Mouse (Mus musculus): ENCODE measurements at regions not wholly inside any gene's neighbourhood (a gene's known extent, or its start where the extent isn't known, plus 50 kb on each side); places are given as distances from the start of the nearest gene placed in this dataset.

DNA sequence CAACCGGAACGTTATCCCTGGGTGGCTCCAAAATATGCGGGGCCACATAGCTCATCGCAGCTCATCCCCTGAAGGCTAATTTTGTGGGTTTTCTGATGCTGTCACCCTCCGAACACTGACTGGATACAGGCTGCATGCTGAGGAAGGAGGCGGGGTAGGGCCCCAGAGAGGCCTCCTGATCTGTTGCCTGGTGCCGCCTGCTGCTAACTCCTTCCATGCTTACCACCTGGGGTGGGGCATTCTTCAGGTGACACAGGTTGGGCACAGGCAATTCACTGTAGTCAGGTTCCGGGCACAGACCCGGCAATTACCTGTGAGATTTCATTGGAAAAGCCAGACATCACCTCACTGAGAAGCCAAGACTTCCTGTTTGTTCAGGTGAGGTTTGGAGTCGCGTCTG lies 213.4 kb upstream of the Kazn start:
- Histone ChIP-seq H3K36me3 (ENCODE audit: control insufficient read depth, insufficient read depth, low read length) (no peaks in the 10 kb centered on the region), H3K27me3 (ENCODE audit: control insufficient read depth, insufficient read depth, low read length) (no peaks in the 10 kb centered on the region), H3K9ac (ENCODE audit: low read depth, low read length, severe bottlenecking) (no peak overlapping the region; the same call in 1 of the 2 replicates), H3K9me3 (ENCODE audit: control insufficient read depth, low read length) (no peaks in the 10 kb centered on the region), H3K27ac (replicated peaks; ENCODE audit: low read depth, low read length) (no peak overlapping the region), H3K4me3 (replicated peaks; ENCODE audit: low read length) (no peak overlapping the region), H3K4me1 (ENCODE audit: control insufficient read depth, insufficient read depth, low read length) (peaks cover 18% of the 10 kb centered on the region), H3K4me2 (replicated peaks; ENCODE audit: low read depth, low read length, severe bottlenecking) (no peak overlapping the region)
- ATAC-seq (ENCODE audit: low FRiP score, low read depth): 0 out of 2 replicates have a peak, but pooled peaks have one; percentile 9
- DNase-seq (ENCODE audit: low spot score): no peak
- 30% methylated on average over 11 of the region's 11 CpGs for WGBS
- no peak for TF ChIP-seq POLR2A (IDR thresholded peaks at IDR 0.05; ENCODE audit: borderline replicate concordance, extremely low read depth, insufficient read depth, insufficient read length)

DNA sequence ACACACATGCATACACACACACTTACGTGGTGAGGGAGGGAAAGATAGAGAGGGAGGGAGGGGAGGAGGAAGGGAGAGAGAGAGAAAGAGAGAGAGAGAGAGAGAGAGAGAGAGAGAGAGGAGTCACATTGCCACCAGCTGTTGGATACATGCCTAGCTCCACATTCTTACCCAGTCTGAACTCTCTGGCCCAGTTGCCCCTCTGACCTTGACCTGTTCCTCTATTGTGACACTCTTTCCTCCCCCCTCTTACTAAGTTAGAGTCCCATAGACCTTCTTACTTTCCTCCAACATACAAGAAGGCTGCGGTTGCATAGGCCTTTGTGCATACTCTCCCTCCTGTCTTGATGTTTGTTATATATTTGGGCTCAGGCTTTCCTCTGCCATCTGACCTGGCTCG lies 211.7 kb upstream of the Kazn start:
- Histone ChIP-seq H3K9ac (ENCODE audit: low read depth, low read length, severe bottlenecking) (no peak overlapping the region), H3K27ac (replicated peaks; ENCODE audit: low read depth, low read length) (no peak overlapping the region), H3K9me3 (ENCODE audit: control insufficient read depth, low read length) (no peaks in the 10 kb centered on the region), H3K27me3 (ENCODE audit: control insufficient read depth, insufficient read depth, low read length) (no peaks in the 10 kb centered on the region), H3K36me3 (ENCODE audit: control insufficient read depth, insufficient read depth, low read length) (no peaks in the 10 kb centered on the region), H3K4me1 (ENCODE audit: control insufficient read depth, insufficient read depth, low read length) (peaks cover 18% of the 10 kb centered on the region), H3K4me3 (replicated peaks; ENCODE audit: low read length) (no peak overlapping the region), H3K4me2 (replicated peaks; ENCODE audit: low read depth, low read length, severe bottlenecking) (no peak overlapping the region)
- ATAC-seq (ENCODE audit: low FRiP score, low read depth): no peak
- 81% methylated on average over 3 of the region's 3 CpGs for WGBS
- no peak for DNase-seq (ENCODE audit: low spot score)
- no peak for TF ChIP-seq POLR2A (IDR thresholded peaks at IDR 0.05; ENCODE audit: borderline replicate concordance, extremely low read depth, insufficient read depth, insufficient read length)

DNA sequence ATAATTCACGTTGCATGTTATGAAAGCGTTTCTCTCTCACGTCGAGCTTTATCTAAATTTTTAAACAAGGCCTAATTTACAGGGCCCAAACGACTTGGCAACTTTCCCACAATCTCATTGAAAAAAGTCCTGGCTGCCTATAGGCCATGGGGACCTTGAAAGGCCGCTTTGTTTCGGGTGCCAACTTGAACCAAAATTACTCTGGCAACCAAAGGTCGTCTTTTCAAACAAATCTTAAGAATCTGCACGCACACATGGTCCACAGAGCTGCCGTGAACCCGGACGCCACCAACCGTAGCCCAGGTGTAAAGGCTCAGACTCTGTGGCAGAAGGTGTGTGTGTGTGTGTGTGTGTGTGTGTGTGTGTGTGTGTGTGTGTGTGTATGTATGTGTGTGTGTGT lies 210.5 kb upstream of the Kazn start:
- no peak for TF ChIP-seq POLR2A (IDR thresholded peaks at IDR 0.05; ENCODE audit: borderline replicate concordance, extremely low read depth, insufficient read depth, insufficient read length)
- H3K9me3 ChIP-seq (ENCODE audit: control insufficient read depth, low read length): no peaks in the 10 kb centered on the region
- peak overlapping the region; percentile 73 for H3K27ac ChIP-seq (replicated peaks; ENCODE audit: low read depth, low read length)
- no peak overlapping the region for H3K4me2 ChIP-seq (replicated peaks; ENCODE audit: low read depth, low read length, severe bottlenecking)
- WGBS: 37% methylated on average over 13 of the region's 13 CpGs
- ATAC-seq (ENCODE audit: low FRiP score, low read depth) (peak; percentile 51; the same call in 1 of the 2 replicates), DNase-seq (ENCODE audit: low spot score) (peak; percentile 84)
- no peak overlapping the region for H3K4me3 ChIP-seq (replicated peaks; ENCODE audit: low read length)
- H3K27me3 ChIP-seq (ENCODE audit: control insufficient read depth, insufficient read depth, low read length): no peaks in the 10 kb centered on the region
- no peak overlapping the region for H3K9ac ChIP-seq (ENCODE audit: low read depth, low read length, severe bottlenecking)
- H3K4me1 ChIP-seq (ENCODE audit: control insufficient read depth, insufficient read depth, low read length): peaks cover 18% of the 10 kb centered on the region
- H3K36me3 ChIP-seq (ENCODE audit: control insufficient read depth, insufficient read depth, low read length): no peaks in the 10 kb centered on the region

DNA sequence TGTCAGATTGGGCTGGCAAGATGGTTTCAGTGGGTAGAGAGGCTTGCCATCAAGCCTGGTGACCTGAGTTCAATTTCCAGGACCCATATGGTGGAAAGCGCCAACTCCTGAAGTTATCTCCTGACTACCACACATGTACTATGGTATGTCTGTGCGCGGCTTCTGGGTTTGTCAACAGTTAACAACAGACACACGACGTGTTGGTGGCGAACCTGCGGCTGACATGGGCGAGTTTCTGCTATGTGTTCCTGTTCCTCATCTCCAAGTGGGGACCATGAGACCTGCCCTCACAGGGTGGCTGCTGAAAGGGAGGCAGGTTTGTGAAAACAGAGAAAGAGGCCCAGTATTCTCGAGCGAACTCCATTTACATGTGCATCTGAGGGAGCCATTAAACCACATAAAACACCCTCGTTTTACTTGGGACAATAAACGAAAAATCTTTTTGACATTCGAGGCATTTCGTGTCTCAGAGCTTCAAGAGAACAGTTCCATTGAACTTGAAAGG lies 210.0 kb upstream of the Kazn start:
- peak; percentile 24; the same call in 1 of the 2 replicates for ATAC-seq (ENCODE audit: low FRiP score, low read depth)
- no peaks in the 10 kb centered on the region for H3K9me3 ChIP-seq (ENCODE audit: control insufficient read depth, low read length)
- H3K4me1 ChIP-seq (ENCODE audit: control insufficient read depth, insufficient read depth, low read length): peaks cover 18% of the 10 kb centered on the region
- H3K27ac ChIP-seq (replicated peaks; ENCODE audit: low read depth, low read length): peak overlapping the region; percentile 73
- WGBS: 59% methylated on average over 14 of the region's 14 CpGs
- H3K27me3 ChIP-seq (ENCODE audit: control insufficient read depth, insufficient read depth, low read length): no peaks in the 10 kb centered on the region
- no peak overlapping the region for H3K4me2 ChIP-seq (replicated peaks; ENCODE audit: low read depth, low read length, severe bottlenecking)
- no peak for TF ChIP-seq POLR2A (IDR thresholded peaks at IDR 0.05; ENCODE audit: borderline replicate concordance, extremely low read depth, insufficient read depth, insufficient read length)
- no peak for DNase-seq (ENCODE audit: low spot score)
- H3K9ac ChIP-seq (ENCODE audit: low read depth, low read length, severe bottlenecking): no peak overlapping the region
- no peaks in the 10 kb centered on the region for H3K36me3 ChIP-seq (ENCODE audit: control insufficient read depth, insufficient read depth, low read length)
- H3K4me3 ChIP-seq (replicated peaks; ENCODE audit: low read length): no peak overlapping the region

DNA sequence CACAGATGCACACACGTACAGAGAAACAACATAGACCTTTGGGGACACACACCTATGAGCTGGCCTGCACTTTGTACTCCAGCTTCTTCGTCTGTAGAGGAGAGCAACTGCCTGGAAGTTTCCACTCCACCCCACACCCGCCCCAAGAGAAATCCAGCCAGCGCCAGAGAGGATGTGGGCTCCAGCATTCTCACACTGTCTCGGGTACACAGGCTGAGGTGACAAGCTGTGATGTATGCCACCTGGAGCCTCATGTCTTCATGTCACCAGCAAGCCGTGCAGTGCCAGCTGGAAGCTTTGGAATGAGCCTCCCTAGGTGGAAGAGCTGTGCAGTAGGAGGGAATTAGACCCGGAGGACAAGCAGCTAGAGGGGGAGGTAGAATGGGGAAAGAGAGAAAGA lies 208.3 kb upstream of the Kazn start:
- no peak for DNase-seq (ENCODE audit: low spot score)
- H3K27ac ChIP-seq (replicated peaks; ENCODE audit: low read depth, low read length): no peak overlapping the region

More for the DNA sequence above, 208.3 kb upstream of the Kazn start:
- Histone ChIP-seq H3K4me1 (ENCODE audit: control insufficient read depth, insufficient read depth, low read length) (peaks cover 11% of the 10 kb centered on the region), H3K4me2 (replicated peaks; ENCODE audit: low read depth, low read length, severe bottlenecking) (no peak overlapping the region), H3K4me3 (replicated peaks; ENCODE audit: low read length) (no peak overlapping the region), H3K9me3 (ENCODE audit: control insufficient read depth, low read length) (no peaks in the 10 kb centered on the region), H3K27me3 (ENCODE audit: control insufficient read depth, insufficient read depth, low read length) (no peaks in the 10 kb centered on the region), H3K9ac (ENCODE audit: low read depth, low read length, severe bottlenecking) (no peak overlapping the region), H3K36me3 (ENCODE audit: control insufficient read depth, insufficient read depth, low read length) (no peaks in the 10 kb centered on the region)
- 50% methylated on average over 7 of the region's 7 CpGs for WGBS
- TF ChIP-seq POLR2A (IDR thresholded peaks at IDR 0.05; ENCODE audit: borderline replicate concordance, extremely low read depth, insufficient read depth, insufficient read length): no peak
- ATAC-seq (ENCODE audit: low FRiP score, low read depth): peak; percentile 51
